Mouse (Mus musculus) kidney, embryonic 16.5 days (tissue): ENCODE data around the gene Apbb1ip. TPM values are rescaled to one million over a fixed set of nuclear protein-coding genes. Genes with fewer than 3 reads are reported as not detected.
A peak's percentile ranks its signal among the peaks of the same experiment; 100 is the strongest.

Experiments used
- ATAC-seq: fragments of 200-750 bp; cut with Nextera tagmentation; 2 replicates; pipeline ENCODE4 v1.8.0; 2017; ENCODE audit warnings: moderate TSS enrichment; ENCODE audit not compliant: low FRiP score, low TSS enrichment
- H3K27ac ChIP-seq: fragments of 300-500 bp; sonication (generic); 2 replicates; pipeline ENCODE4 v1.5.1; 2014; ENCODE audit warnings: low read length
- H3K27me3 ChIP-seq: fragments of 300-500 bp; sonication (generic); 2 replicates; pipeline ENCODE4 v1.6.1; 2014; ENCODE audit warnings: low read length, control low read depth, mixed read lengths; ENCODE audit not compliant: insufficient read depth
- H3K36me3 ChIP-seq: fragments of 300-500 bp; sonication (generic); 2 replicates; pipeline ENCODE4 v1.6.1; 2014; ENCODE audit warnings: low read length, control low read depth, mixed read lengths; ENCODE audit not compliant: insufficient read depth
- H3K4me1 ChIP-seq: fragments of 300-500 bp; sonication (generic); 2 replicates; pipeline ENCODE4 v1.6.1; 2014; ENCODE audit warnings: low read length, control low read depth, mixed read lengths; ENCODE audit not compliant: insufficient read depth
- H3K4me2 ChIP-seq: fragments of 300-500 bp; sonication (generic); replicated peaks from 2 replicates; pipeline ENCODE4 v1.6.1; 2014; ENCODE audit warnings: low read depth, low read length
- H3K4me3 ChIP-seq: fragments of 300-500 bp; sonication (generic); 2 replicates; pipeline ENCODE4 v1.5.1; 2014; ENCODE audit warnings: mild to moderate bottlenecking, low read length
- H3K9ac ChIP-seq: fragments of 300-500 bp; sonication (generic); replicated peaks from 2 replicates; pipeline ENCODE4 v1.6.1; 2014; ENCODE audit warnings: low read length
- H3K9me3 ChIP-seq: fragments of 300-500 bp; sonication (generic); 2 replicates; pipeline ENCODE4 v1.6.1; 2016; ENCODE audit warnings: low read length, control low read depth
- WGBS: fragments of 180-500 bp; shearing (Covaris S2); extraction: QIAGEN DNeasy Blood & Tissue Kit; methylation state at CpG from one replicate; pipeline ENCODE4 v1.1.7; 2014; 5-methylcytosine and 5-hydroxymethylcytosine counted together
- polyA plus RNA-seq: library from polyadenylated mRNA; unstranded; fragments of >200 nt; fragmentation: Nextera tagmentation; extraction: Ambion mirVana; gene quantifications from 2 replicates; pipeline ENCODE4 v1.2.1, GENCODE M21; 2015

Gene Apbb1ip
- polyA plus RNA-seq, 1 experiment from 2014 or later: 1.8 TPM

- Histone ChIP-seq H3K9me3 (no peaks in the 10 kb centered on the region), H3K36me3 (no peaks in the 10 kb centered on the region), H3K4me1 (peaks cover 6% of the 10 kb centered on the region; the same call in 1 of the 2 replicates), H3K4me2 (no peak overlapping the region), H3K27me3 (no peaks in the 10 kb centered on the region; the same call in 1 of the 2 replicates), H3K9ac (no peak overlapping the region), H3K4me3 (no peak overlapping the region), H3K27ac (no peak overlapping the region)
- ATAC-seq: no peak
Observed at GRCm38 (mm10) chr2:22771311-22771710, 2.6 kb upstream of the Apbb1ip start.

- Histone ChIP-seq H3K9me3 (no peaks in the 10 kb centered on the region), H3K27me3 (no peaks in the 10 kb centered on the region; the same call in 1 of the 2 replicates), H3K27ac (no peak overlapping the region), H3K4me1 (peaks cover 6% of the 10 kb centered on the region; the same call in 1 of the 2 replicates), H3K4me2 (peak overlapping the region; percentile 75), H3K4me3 (peak overlapping the region; percentile 49), H3K9ac (peak overlapping the region; percentile 50), H3K36me3 (no peaks in the 10 kb centered on the region)
- peak; percentile 92 for ATAC-seq
- under 1% methylated on average over 28 of the region's 28 CpGs for WGBS
Observed at GRCm38 (mm10) chr2:22774181-22774751, 372 bp downstream of the Apbb1ip start.

GRCm38 (mm10) chr2:22775213-22775612 is 1.3 kb downstream of the Apbb1ip start:
- whole genome bisulfite sequencing: 57% methylated on average over 8 of the region's 8 CpGs

GRCm38 (mm10) chr2:22775681-22776080 is 1.8 kb downstream of the Apbb1ip start:
- 69% methylated on average over 3 of the region's 3 CpGs for WGBS

More at GRCm38 (mm10) chr2:22775213-22775612, 1.3 kb downstream of the Apbb1ip start:
- ATAC-seq: no peak
- Histone ChIP-seq H3K4me1 (peaks cover 6% of the 10 kb centered on the region; the same call in 1 of the 2 replicates), H3K27ac (no peak overlapping the region), H3K27me3 (no peaks in the 10 kb centered on the region; the same call in 1 of the 2 replicates), H3K9me3 (no peaks in the 10 kb centered on the region), H3K9ac (no peak overlapping the region), H3K4me3 (no peak overlapping the region), H3K36me3 (no peaks in the 10 kb centered on the region), H3K4me2 (no peak overlapping the region)

GRCm38 (mm10) chr2:22776568-22777230 is 2.8 kb downstream of the Apbb1ip start:
- Histone ChIP-seq H3K27ac (no peak overlapping the region), H3K9me3 (no peaks in the 10 kb centered on the region), H3K36me3 (no peaks in the 10 kb centered on the region), H3K4me2 (no peak overlapping the region), H3K27me3 (no peaks in the 10 kb centered on the region; the same call in 1 of the 2 replicates), H3K4me1 (peaks cover 6% of the 10 kb centered on the region; the same call in 1 of the 2 replicates), H3K4me3 (no peak overlapping the region), H3K9ac (no peak overlapping the region)
- no peak for ATAC-seq
- WGBS: 75% methylated on average over 2 of the region's 2 CpGs

More at GRCm38 (mm10) chr2:22775681-22776080, 1.8 kb downstream of the Apbb1ip start:
- Histone ChIP-seq H3K9me3 (no peaks in the 10 kb centered on the region), H3K4me2 (no peak overlapping the region), H3K4me3 (no peak overlapping the region), H3K36me3 (no peaks in the 10 kb centered on the region), H3K27ac (no peak overlapping the region), H3K4me1 (peaks cover 6% of the 10 kb centered on the region; the same call in 1 of the 2 replicates), H3K9ac (no peak overlapping the region), H3K27me3 (no peaks in the 10 kb centered on the region; the same call in 1 of the 2 replicates)
- no peak for ATAC-seq

GRCm38 (mm10) chr2:22777757-22778156 is 3.9 kb downstream of the Apbb1ip start:
- Histone ChIP-seq H3K27ac (no peak overlapping the region), H3K9me3 (no peaks in the 10 kb centered on the region), H3K4me3 (no peak overlapping the region), H3K9ac (no peak overlapping the region), H3K4me2 (no peak overlapping the region), H3K36me3 (no peaks in the 10 kb centered on the region), H3K4me1 (peaks cover 6% of the 10 kb centered on the region; the same call in 1 of the 2 replicates), H3K27me3 (no peaks in the 10 kb centered on the region; the same call in 1 of the 2 replicates)
- no peak for ATAC-seq
- 91% methylated on average over 3 of the region's 3 CpGs for WGBS

GRCm38 (mm10) chr2:22780884-22781283 is 7.0 kb downstream of the Apbb1ip start:
- Histone ChIP-seq H3K9ac (no peak overlapping the region), H3K27me3 (no peaks in the 10 kb centered on the region), H3K4me3 (no peak overlapping the region), H3K27ac (no peak overlapping the region), H3K9me3 (no peaks in the 10 kb centered on the region), H3K4me2 (no peak overlapping the region), H3K36me3 (no peaks in the 10 kb centered on the region), H3K4me1 (no peaks in the 10 kb centered on the region)
- 79% methylated on average over 1 of the region's 1 CpGs for WGBS
- no peak for ATAC-seq

- H3K4me2 ChIP-seq: no peak overlapping the region
- 50% methylated on average over 4 of the region's 4 CpGs for WGBS
Observed at GRCm38 (mm10) chr2:22781387-22782009, 7.6 kb downstream of the Apbb1ip start.

GRCm38 (mm10) chr2:22782057-22782456 is 8.2 kb downstream of the Apbb1ip start:
- no peaks in the 10 kb centered on the region for H3K4me1 ChIP-seq
- H3K4me2 ChIP-seq: no peak overlapping the region
- H3K9me3 ChIP-seq: no peaks in the 10 kb centered on the region
- no peak for ATAC-seq
- no peaks in the 10 kb centered on the region for H3K27me3 ChIP-seq
- 84% methylated on average over 3 of the region's 3 CpGs for WGBS
- H3K9ac ChIP-seq: no peak overlapping the region
- H3K4me3 ChIP-seq: no peak overlapping the region
- no peak overlapping the region for H3K27ac ChIP-seq
- no peaks in the 10 kb centered on the region for H3K36me3 ChIP-seq

More at GRCm38 (mm10) chr2:22781387-22782009, 7.6 kb downstream of the Apbb1ip start:
- no peaks in the 10 kb centered on the region for H3K36me3 ChIP-seq
- no peaks in the 10 kb centered on the region for H3K27me3 ChIP-seq
- no peak for ATAC-seq
- H3K4me1 ChIP-seq: no peaks in the 10 kb centered on the region
- no peaks in the 10 kb centered on the region for H3K9me3 ChIP-seq
- H3K27ac ChIP-seq: no peak overlapping the region
- no peak overlapping the region for H3K9ac ChIP-seq
- H3K4me3 ChIP-seq: no peak overlapping the region
